Mouse (Mus musculus): Measurements from ENCODE around the gene Tmem117.

Gene Tmem117

DNA sequence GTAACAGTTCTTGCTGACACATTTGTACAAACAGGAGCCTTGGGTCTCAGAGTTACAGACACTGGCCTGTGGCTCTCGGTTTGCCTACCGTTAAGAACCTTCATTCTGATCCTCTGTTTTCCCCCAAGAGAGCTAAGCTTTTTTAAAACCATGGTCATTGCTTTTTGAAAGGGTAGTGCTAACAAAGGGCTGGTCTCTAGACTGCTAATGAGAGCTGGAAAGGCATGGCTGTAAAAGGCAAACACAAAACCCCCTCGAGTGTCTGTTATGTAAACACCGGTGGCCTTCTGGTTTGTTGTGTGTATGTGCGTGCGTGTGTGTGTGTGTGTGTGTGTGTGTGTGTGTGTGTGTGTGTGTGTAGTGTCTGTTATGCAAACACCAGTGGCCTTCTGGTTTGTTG lies 17.0 kb downstream of the Tmem117 start:
- no peak for ATAC-seq (ENCODE audit: insufficient number of reproducible peaks, low FRiP score, low TSS enrichment)

DNA sequence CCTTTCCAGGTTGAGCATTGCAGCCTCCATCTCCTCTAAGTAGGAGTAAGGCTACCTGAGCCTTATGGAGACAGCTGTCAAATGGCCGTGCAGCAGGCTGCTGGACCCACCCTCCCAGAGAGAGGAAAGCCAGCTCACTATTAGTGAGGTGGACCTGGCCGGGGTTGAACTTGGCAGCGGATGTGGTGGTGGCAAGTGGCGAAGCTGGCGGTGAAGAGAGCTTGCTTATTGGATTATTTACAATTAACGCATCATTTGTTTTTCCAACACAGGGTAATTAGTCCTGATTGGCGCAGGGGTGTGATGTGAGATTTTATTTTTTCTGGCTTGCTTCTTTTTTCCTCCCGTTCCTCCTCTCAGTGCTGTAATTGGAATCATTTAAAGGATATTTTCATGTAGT lies 19.4 kb downstream of the Tmem117 start:
- ATAC-seq (ENCODE audit: insufficient number of reproducible peaks, low FRiP score, low TSS enrichment), result no peak

DNA sequence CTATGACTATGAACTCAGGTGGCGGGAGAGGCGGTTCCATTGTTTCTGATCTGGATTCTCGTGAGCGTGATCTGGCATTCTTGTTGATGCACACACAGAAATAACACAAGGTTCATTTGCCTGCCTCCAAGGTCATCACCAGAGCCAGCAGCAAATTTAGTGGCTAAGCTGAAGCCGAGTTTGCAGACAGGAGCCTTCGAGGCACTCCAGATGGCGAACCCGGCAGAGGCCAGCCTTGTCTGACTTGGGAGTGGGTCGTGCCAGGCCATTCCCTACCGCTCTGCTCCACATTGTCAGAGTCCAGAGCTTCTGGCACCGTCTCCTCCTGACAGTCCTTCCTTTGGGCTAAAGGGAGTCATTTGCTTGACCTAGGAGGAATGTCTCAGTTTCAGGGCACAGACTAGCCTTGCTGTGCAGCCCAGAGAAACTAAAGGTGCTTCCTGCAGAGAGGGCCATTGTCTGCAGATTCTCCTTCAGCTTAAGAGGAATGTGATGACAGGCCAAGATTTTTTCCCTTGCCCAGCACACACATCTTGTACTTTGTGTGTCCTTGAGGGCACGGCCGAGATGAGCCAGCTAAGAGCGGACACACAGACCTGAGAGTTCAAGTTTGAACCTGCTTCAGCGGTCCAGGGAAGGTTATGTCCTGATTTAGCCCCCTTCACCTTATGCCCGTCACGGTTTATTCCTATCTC lies 20.2 kb downstream of the Tmem117 start:
- ATAC-seq (ENCODE audit: insufficient number of reproducible peaks, low FRiP score, low TSS enrichment), result peak; percentile 88

- no peak for ATAC-seq (ENCODE audit: insufficient number of reproducible peaks, low FRiP score, low TSS enrichment)
These were observed 20.7 kb downstream of the Tmem117 start for GRCm38 (mm10) chr15:94649766-94650120.

DNA sequence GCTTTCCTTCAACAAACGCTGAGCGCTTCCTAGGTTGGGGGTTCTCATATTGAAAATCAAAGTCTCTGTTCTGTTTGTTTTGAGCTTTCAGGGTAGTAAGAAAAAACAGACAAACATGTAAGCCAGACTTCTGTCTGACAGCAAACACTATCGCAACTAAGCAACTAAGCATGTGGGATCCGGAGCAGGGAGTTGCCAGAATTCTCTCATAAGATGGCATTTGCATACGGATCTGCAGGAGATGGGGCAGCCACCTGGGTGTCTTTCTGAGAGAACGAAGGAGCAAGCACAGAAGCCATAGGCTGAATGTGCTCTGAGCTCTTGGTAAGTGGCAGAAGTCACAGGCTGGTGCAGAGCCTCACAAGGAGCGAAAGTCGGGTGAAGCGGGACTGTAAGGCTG lies 22.3 kb downstream of the Tmem117 start:
- no peak for ATAC-seq (ENCODE audit: insufficient number of reproducible peaks, low FRiP score, low TSS enrichment)

GRCm38 (mm10) chr15:94651969-94652842 lies 23.2 kb downstream of the Tmem117 start:
- ATAC-seq (ENCODE audit: insufficient number of reproducible peaks, low FRiP score, low TSS enrichment), result no peak

DNA sequence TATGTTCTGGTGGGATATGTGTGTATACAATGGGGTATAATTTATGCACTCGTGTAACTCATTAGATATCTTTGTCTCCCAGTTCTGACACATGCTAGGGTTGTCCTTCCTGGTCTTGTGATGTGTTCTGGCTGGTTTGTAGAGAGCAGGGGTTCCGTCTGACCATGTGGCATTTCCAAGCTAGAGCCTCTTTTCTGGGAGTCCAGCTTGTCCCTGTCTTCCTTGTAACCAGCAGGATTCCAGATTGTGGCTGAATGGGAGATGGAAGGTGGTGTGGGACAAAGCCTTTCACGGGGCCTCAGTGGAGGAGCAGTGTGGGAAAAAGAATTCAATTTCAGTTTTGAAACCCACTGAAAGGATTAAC lies 23.8 kb downstream of the Tmem117 start:
- ATAC-seq (ENCODE audit: insufficient number of reproducible peaks, low FRiP score, low TSS enrichment), result no peak

- ATAC-seq (ENCODE audit: insufficient number of reproducible peaks, low FRiP score, low TSS enrichment), result no peak
These were observed 26.8 kb downstream of the Tmem117 start for GRCm38 (mm10) chr15:94655811-94656323.

DNA sequence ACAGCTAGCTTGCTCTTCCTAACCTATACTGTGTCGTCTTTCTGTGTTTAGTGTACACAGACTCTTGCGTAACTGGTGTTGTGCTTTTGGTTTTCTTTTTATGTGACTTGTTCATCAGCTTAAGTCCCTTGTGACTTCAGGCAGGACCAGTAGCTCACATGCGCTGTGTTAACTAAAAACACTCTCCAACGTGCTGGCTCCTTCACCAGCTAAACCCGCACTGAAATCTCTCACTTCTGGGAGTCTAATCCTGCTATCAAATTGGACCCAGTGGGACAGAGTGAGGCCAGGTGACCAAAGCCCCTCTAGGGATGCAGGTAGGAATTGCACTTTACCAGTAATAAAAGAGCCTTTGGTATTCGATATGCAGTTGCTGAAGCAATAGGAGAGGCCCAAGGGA lies 28.9 kb downstream of the Tmem117 start:
- ATAC-seq (ENCODE audit: insufficient number of reproducible peaks, low FRiP score, low TSS enrichment), result no peak

- no peak for ATAC-seq (ENCODE audit: insufficient number of reproducible peaks, low FRiP score, low TSS enrichment)
These were observed 29.5 kb downstream of the Tmem117 start for GRCm38 (mm10) chr15:94658392-94659111.

DNA sequence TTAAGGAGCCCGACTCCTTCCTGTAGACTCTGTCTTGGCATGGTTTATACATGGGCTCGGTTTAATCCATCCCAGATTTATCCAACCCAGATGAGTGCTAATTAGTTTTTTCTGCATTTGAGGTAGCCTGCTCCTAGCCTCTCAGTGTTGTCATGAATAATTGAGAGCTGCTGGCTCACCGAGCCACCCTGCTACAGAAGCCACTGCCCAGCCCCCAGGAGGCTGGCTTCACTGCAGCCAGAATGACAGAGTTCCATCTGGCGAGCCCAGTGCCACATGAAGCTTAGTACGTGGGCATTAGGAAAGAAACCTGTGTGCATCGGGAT lies 30.0 kb downstream of the Tmem117 start:
- peak; percentile 54; the same call in 1 of the 2 replicates for ATAC-seq (ENCODE audit: insufficient number of reproducible peaks, low FRiP score, low TSS enrichment)

GRCm38 (mm10) chr15:94660913-94661312 lies 31.9 kb downstream of the Tmem117 start:
- ATAC-seq (ENCODE audit: insufficient number of reproducible peaks, low FRiP score, low TSS enrichment), result no peak

DNA sequence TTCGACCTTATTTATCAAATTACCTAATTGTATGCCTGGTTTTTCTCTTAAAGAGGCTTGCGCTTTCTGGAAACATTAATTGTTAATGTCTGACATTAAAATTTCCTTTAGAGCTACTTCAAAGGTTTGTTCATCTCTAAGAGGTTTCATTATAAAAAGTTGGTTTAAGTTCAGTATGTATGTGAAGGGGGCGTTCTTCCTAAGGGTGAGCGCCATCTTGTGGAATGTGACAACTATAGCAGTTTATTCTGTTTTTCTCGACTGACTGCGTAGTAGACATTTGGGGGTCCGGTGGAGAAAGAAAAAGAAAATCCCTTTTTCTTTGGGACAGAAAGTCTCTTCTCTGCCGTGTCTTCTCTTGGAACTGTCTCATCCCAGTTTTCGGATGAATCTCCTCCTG lies 32.4 kb downstream of the Tmem117 start:
- no peak for ATAC-seq (ENCODE audit: insufficient number of reproducible peaks, low FRiP score, low TSS enrichment)

- ATAC-seq (ENCODE audit: insufficient number of reproducible peaks, low FRiP score, low TSS enrichment), result no peak
These were observed 35.6 kb downstream of the Tmem117 start for GRCm38 (mm10) chr15:94664612-94665011.

GRCm38 (mm10) chr15:94681135-94681534 lies 52.1 kb downstream of the Tmem117 start:
- ATAC-seq (ENCODE audit: insufficient number of reproducible peaks, low FRiP score, low TSS enrichment), result no peak

GRCm38 (mm10) chr15:94684269-94684668 lies 55.2 kb downstream of the Tmem117 start:
- no peak for ATAC-seq (ENCODE audit: insufficient number of reproducible peaks, low FRiP score, low TSS enrichment)

DNA sequence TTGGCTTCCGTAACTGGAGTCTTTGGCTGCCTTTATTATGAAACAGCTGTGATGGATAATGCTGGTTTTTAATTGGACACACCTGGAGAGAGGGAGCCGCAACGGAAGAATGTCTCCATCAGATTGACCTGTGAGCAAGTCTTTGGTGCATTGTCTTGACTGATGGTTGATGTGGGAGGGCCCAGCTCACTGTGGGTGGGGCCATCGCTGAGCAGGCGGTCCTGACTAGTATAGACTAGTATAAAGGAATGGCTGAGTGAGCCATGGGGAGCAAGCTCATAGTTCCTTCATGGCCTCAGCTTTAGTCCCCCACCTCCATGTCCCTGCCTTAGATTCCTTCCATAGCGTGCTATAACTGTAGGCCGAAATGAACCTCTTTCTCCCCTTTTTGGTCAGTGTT lies 58.1 kb downstream of the Tmem117 start:
- ATAC-seq (ENCODE audit: insufficient number of reproducible peaks, low FRiP score, low TSS enrichment), result no peak

DNA sequence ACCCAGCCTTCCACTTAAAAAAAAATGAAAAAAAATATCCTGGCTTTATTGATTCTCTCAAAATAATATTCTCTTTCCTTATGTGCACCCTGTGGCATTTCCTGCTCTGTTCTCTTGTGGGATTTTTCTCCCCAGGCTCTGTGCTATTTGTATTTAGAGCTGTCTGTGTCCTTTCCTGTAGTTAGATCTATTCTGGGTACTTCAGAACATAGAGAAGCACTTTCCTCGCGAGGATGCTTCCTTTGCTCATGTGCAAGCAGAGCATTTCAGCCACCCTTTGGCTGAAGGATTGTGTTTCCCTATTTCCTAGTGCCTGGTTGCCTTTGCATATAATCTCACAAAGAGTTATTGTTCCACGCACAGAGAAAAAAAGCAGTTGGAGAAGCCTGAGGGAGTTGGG lies 58.6 kb downstream of the Tmem117 start:
- ATAC-seq (ENCODE audit: insufficient number of reproducible peaks, low FRiP score, low TSS enrichment), result no peak

DNA sequence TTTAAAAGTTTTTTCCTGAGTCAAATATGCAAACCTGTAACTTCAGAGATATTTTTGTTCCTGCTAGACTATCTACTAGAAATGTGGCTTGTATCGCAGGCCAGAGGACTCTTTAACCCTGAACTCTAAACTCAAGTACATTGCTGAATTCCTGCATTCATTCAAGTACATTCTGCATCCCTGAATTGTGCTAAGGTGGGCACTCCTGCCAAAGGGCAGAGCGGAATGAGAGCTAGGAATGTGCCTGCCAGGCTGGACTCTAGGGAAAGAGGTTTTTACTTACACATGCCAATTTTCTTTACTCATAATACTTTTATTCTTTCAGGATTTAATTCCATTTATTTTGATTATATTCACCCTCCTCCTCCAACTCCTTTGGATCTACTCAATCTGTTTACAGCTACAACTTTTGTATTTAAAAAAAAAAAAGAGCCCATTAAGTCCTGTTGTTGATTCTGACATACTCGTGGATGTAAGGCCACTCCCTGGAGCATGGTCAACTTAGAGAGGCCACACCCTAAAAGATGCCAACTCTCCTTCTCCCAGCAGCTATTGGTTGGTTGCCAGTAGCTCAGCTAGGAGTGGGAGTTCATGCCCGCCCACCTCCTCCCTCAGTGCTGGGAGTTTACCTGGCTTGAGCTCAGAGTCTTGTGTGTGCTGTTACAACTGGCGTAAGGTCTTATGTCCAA lies 60.3 kb downstream of the Tmem117 start:
- no peak for ATAC-seq (ENCODE audit: insufficient number of reproducible peaks, low FRiP score, low TSS enrichment)

GRCm38 (mm10) chr15:94689884-94690231 lies 60.8 kb downstream of the Tmem117 start:
- peak; percentile 26; the same call in 1 of the 2 replicates for ATAC-seq (ENCODE audit: insufficient number of reproducible peaks, low FRiP score, low TSS enrichment)

DNA sequence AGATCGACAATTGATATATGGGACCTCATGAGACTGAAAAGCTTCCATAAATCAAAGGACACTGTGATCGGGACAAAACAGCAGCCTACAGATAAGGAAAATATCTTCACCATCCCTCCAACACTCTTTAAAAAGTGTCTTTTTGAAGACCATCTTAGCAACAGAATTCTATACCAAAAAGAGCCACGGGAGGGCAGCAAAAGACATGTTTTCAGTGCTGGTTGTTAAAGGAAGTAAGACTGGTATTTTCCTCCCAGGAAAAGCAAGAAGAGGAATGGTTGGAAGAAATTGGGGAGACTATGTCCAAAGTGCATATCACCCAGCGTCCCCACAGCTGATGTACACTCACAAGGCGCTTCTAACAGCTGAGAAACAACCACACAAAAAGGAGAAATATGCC lies 93.7 kb downstream of the Tmem117 start:
- ATAC-seq (ENCODE audit: insufficient number of reproducible peaks, low FRiP score, low TSS enrichment), result no peak

All from cerebellum, adult (tissue).